Mouse (Mus musculus): ENCODE measurements around the gene Emc1. TPM values are rescaled to one million over a fixed set of nuclear protein-coding genes. Genes with fewer than 3 reads are reported as not detected.

Emc1 gene
- polyA plus RNA-seq, 1 experiment from 2014 or later = 29.1 TPM

- Histone ChIP-seq H3K4me2 (no peak overlapping the region), H3K4me1 (no peaks in the 10 kb centered on the region), H3K9me3 (no peaks in the 10 kb centered on the region), H3K4me3 (no peak overlapping the region), H3K36me3 (no peaks in the 10 kb centered on the region), H3K27ac (no peak overlapping the region), H3K9ac (no peak overlapping the region), H3K27me3 (peaks cover 16% of the 10 kb centered on the region)
- ATAC-seq (ENCODE audit: insufficient number of reproducible peaks, insufficient read depth, low FRiP score, low TSS enrichment, low read depth) = no peak
- 67% methylated on average over 7 of the region's 9 CpGs for WGBS
These were observed 17.6 kb upstream of the Emc1 start for GRCm38 (mm10) chr4:139334631-139335295.

GRCm38 (mm10) chr4:139335507-139335906, 16.9 kb upstream of the Emc1 start:
- WGBS = 62% methylated on average over 7 of the region's 7 CpGs
- Histone ChIP-seq H3K9ac (no peak overlapping the region), H3K27ac (no peak overlapping the region), H3K4me3 (no peak overlapping the region), H3K4me1 (no peaks in the 10 kb centered on the region), H3K27me3 (peaks cover 16% of the 10 kb centered on the region), H3K36me3 (no peaks in the 10 kb centered on the region), H3K4me2 (no peak overlapping the region), H3K9me3 (no peaks in the 10 kb centered on the region)
- no peak for ATAC-seq (ENCODE audit: insufficient number of reproducible peaks, insufficient read depth, low FRiP score, low TSS enrichment, low read depth)

GRCm38 (mm10) chr4:139336822-139337483, 15.4 kb upstream of the Emc1 start:
- H3K4me3 ChIP-seq = peak overlapping the region; percentile 24
- H3K27ac ChIP-seq = no peak overlapping the region
- H3K4me2 ChIP-seq = peak overlapping the region; percentile 57
- no peak; the same call in 1 of the 2 replicates for ATAC-seq (ENCODE audit: insufficient number of reproducible peaks, insufficient read depth, low FRiP score, low TSS enrichment, low read depth)
- peak overlapping the region; percentile 49; the same call in 1 of the 2 replicates for H3K9ac ChIP-seq
- 31% methylated on average over 24 of the region's 24 CpGs for WGBS
- no peaks in the 10 kb centered on the region for H3K9me3 ChIP-seq
- no peaks in the 10 kb centered on the region for H3K4me1 ChIP-seq
- peaks cover 16% of the 10 kb centered on the region for H3K27me3 ChIP-seq
- no peaks in the 10 kb centered on the region for H3K36me3 ChIP-seq

- H3K4me1 ChIP-seq = no peaks in the 10 kb centered on the region
- H3K4me3 ChIP-seq = no peak overlapping the region
- no peak overlapping the region for H3K9ac ChIP-seq
- WGBS = 57% methylated on average over 33 of the region's 33 CpGs
- no peaks in the 10 kb centered on the region for H3K9me3 ChIP-seq
- ATAC-seq (ENCODE audit: insufficient number of reproducible peaks, insufficient read depth, low FRiP score, low TSS enrichment, low read depth) = no peak
- no peaks in the 10 kb centered on the region for H3K36me3 ChIP-seq
- no peak overlapping the region for H3K27ac ChIP-seq
- H3K27me3 ChIP-seq = peaks cover 16% of the 10 kb centered on the region
- H3K4me2 ChIP-seq = no peak overlapping the region
These were observed 14.2 kb upstream of the Emc1 start for GRCm38 (mm10) chr4:139338145-139338544.

- no peak for ATAC-seq (ENCODE audit: insufficient number of reproducible peaks, insufficient read depth, low FRiP score, low TSS enrichment, low read depth)
- WGBS = 87% methylated on average over 4 of the region's 4 CpGs
These were observed 11.6 kb upstream of the Emc1 start for GRCm38 (mm10) chr4:139340835-139341234.

GRCm38 (mm10) chr4:139341556-139342233, 10.7 kb upstream of the Emc1 start:
- H3K4me2 ChIP-seq = no peak overlapping the region
- ATAC-seq (ENCODE audit: insufficient number of reproducible peaks, insufficient read depth, low FRiP score, low TSS enrichment, low read depth) = no peak
- H3K9ac ChIP-seq = no peak overlapping the region
- H3K4me3 ChIP-seq = no peak overlapping the region
- H3K27me3 ChIP-seq = peaks cover 12% of the 10 kb centered on the region
- 0 out of 2 replicates have a peak, but pooled peaks cover 5% of the 10 kb centered on the region for H3K4me1 ChIP-seq
- H3K27ac ChIP-seq = no peak overlapping the region
- whole genome bisulfite sequencing = 78% methylated on average over 7 of the region's 7 CpGs
- no peaks in the 10 kb centered on the region for H3K9me3 ChIP-seq
- peaks cover 17% of the 10 kb centered on the region for H3K36me3 ChIP-seq

More at GRCm38 (mm10) chr4:139340835-139341234, 11.6 kb upstream of the Emc1 start:
- Histone ChIP-seq H3K9ac (no peak overlapping the region), H3K4me2 (no peak overlapping the region), H3K27ac (no peak overlapping the region), H3K36me3 (peaks cover 9% of the 10 kb centered on the region), H3K27me3 (peaks cover 16% of the 10 kb centered on the region), H3K9me3 (no peaks in the 10 kb centered on the region), H3K4me3 (no peak overlapping the region), H3K4me1 (0 out of 2 replicates have a peak, but pooled peaks cover 5% of the 10 kb centered on the region)

- Histone ChIP-seq H3K4me3 (no peak overlapping the region), H3K9ac (no peak overlapping the region), H3K27me3 (no peaks in the 10 kb centered on the region), H3K4me2 (no peak overlapping the region), H3K27ac (no peak overlapping the region), H3K4me1 (0 out of 2 replicates have a peak, but pooled peaks cover 5% of the 10 kb centered on the region), H3K36me3 (peaks cover 37% of the 10 kb centered on the region), H3K9me3 (no peaks in the 10 kb centered on the region)
- 51% methylated on average over 5 of the region's 5 CpGs for WGBS
- no peak for ATAC-seq (ENCODE audit: insufficient number of reproducible peaks, insufficient read depth, low FRiP score, low TSS enrichment, low read depth)
These were observed 8.7 kb upstream of the Emc1 start for GRCm38 (mm10) chr4:139343718-139344117.

GRCm38 (mm10) chr4:139345416-139346019, 6.9 kb upstream of the Emc1 start:
- no peak for ATAC-seq (ENCODE audit: insufficient number of reproducible peaks, insufficient read depth, low FRiP score, low TSS enrichment, low read depth)
- Histone ChIP-seq H3K9ac (no peak overlapping the region), H3K27me3 (no peaks in the 10 kb centered on the region), H3K27ac (no peak overlapping the region), H3K4me2 (no peak overlapping the region), H3K9me3 (no peaks in the 10 kb centered on the region), H3K4me1 (peaks cover 6% of the 10 kb centered on the region), H3K4me3 (no peak overlapping the region), H3K36me3 (peaks cover 51% of the 10 kb centered on the region)
- WGBS = 76% methylated on average over 23 of the region's 23 CpGs

- no peaks in the 10 kb centered on the region for H3K27me3 ChIP-seq
- no peak for ATAC-seq (ENCODE audit: insufficient number of reproducible peaks, insufficient read depth, low FRiP score, low TSS enrichment, low read depth)
- peak overlapping the region; percentile 94 for H3K9ac ChIP-seq
- peak overlapping the region; percentile 95 for H3K4me2 ChIP-seq
- H3K4me3 ChIP-seq = peak overlapping the region; percentile 88
- H3K4me1 ChIP-seq = peaks cover 21% of the 10 kb centered on the region
- peaks cover 54% of the 10 kb centered on the region for H3K36me3 ChIP-seq
- H3K27ac ChIP-seq = 0 out of 2 replicates have a peak overlapping the region, but pooled peaks have one; percentile 94
- no peaks in the 10 kb centered on the region for H3K9me3 ChIP-seq
- WGBS = 1% methylated on average over 7 of the region's 7 CpGs
These were observed 445 bp downstream of the Emc1 start for GRCm38 (mm10) chr4:139352832-139353231.

GRCm38 (mm10) chr4:139357211-139357610, 4.8 kb downstream of the Emc1 start:
- Histone ChIP-seq H3K27me3 (no peaks in the 10 kb centered on the region), H3K36me3 (peaks cover 76% of the 10 kb centered on the region), H3K4me1 (peaks cover 9% of the 10 kb centered on the region), H3K9ac (no peak overlapping the region), H3K4me3 (no peak overlapping the region), H3K9me3 (no peaks in the 10 kb centered on the region), H3K4me2 (no peak overlapping the region), H3K27ac (no peak overlapping the region)
- 91% methylated on average over 3 of the region's 3 CpGs for WGBS
- no peak for ATAC-seq (ENCODE audit: insufficient number of reproducible peaks, insufficient read depth, low FRiP score, low TSS enrichment, low read depth)

GRCm38 (mm10) chr4:139360761-139361548, 8.6 kb downstream of the Emc1 start:
- Histone ChIP-seq H3K4me3 (no peak overlapping the region), H3K36me3 (peaks cover 100% of the 10 kb centered on the region), H3K4me2 (no peak overlapping the region), H3K4me1 (no peaks in the 10 kb centered on the region), H3K27me3 (no peaks in the 10 kb centered on the region), H3K27ac (no peak overlapping the region), H3K9me3 (no peaks in the 10 kb centered on the region), H3K9ac (no peak overlapping the region)
- WGBS = 93% methylated on average over 11 of the region's 11 CpGs
- ATAC-seq (ENCODE audit: insufficient number of reproducible peaks, insufficient read depth, low FRiP score, low TSS enrichment, low read depth) = no peak

All from embryonic facial prominence, embryonic 13.5 days (tissue).